Mouse (Mus musculus): ENCODE results near the gene Cd63. TPM values are rescaled to one million over a fixed set of nuclear protein-coding genes. Genes with fewer than 3 reads are reported as not detected.

Cd63 gene
- polyA plus RNA-seq, 1 experiment from 2014 or later: 296 TPM

DNA sequence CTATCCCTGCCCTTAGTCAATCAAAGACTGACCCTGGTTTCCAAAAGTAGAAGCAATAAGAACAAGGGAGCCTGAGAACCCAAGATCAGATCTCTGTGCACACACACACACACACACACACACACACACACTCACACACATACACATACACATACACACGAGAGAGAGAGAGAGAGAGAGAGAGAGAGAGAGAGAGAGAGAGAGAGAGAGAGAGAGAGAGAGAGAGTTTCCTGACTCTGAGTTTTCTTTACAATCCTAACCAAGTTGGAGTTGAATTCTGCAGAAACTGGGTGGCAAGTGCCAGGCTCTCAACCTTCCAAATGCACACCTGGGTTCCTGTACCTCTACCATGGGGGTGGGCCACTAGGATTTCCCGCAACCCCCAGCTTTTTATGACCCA lies 10.9 kb upstream of the Cd63 start:
- Histone ChIP-seq H3K4me1 (ENCODE audit: control insufficient read depth, insufficient read depth, low read length) (peaks cover 22% of the 10 kb centered on the region), H3K4me3 (ENCODE audit: low read depth, low read length) (peak overlapping the region; percentile 78), H3K4me2 (peak overlapping the region; percentile 93), H3K9me3 (replicated peaks; ENCODE audit: control insufficient read depth, low read length) (no peaks in the 10 kb centered on the region), H3K36me3 (ENCODE audit: control insufficient read depth, insufficient read depth, low read length) (0 out of 2 replicates have a peak, but pooled peaks cover 2% of the 10 kb centered on the region), H3K27me3 (ENCODE audit: control insufficient read depth, insufficient read depth, low read length) (peaks cover 10% of the 10 kb centered on the region; the same call in 1 of the 2 replicates), H3K9ac (ENCODE audit: low read depth, low read length) (peak overlapping the region; percentile 82; the same call in 1 of the 2 replicates), H3K27ac (ENCODE audit: low read depth, low read length) (peak overlapping the region; percentile 71; the same call in 1 of the 2 replicates)
- ATAC-seq (replicated peaks; ENCODE audit: insufficient number of reproducible peaks, low FRiP score, low TSS enrichment): no peak
- WGBS (ENCODE audit: insufficient replicate concordance): 20% methylated on average over 2 of the region's 2 CpGs

DNA sequence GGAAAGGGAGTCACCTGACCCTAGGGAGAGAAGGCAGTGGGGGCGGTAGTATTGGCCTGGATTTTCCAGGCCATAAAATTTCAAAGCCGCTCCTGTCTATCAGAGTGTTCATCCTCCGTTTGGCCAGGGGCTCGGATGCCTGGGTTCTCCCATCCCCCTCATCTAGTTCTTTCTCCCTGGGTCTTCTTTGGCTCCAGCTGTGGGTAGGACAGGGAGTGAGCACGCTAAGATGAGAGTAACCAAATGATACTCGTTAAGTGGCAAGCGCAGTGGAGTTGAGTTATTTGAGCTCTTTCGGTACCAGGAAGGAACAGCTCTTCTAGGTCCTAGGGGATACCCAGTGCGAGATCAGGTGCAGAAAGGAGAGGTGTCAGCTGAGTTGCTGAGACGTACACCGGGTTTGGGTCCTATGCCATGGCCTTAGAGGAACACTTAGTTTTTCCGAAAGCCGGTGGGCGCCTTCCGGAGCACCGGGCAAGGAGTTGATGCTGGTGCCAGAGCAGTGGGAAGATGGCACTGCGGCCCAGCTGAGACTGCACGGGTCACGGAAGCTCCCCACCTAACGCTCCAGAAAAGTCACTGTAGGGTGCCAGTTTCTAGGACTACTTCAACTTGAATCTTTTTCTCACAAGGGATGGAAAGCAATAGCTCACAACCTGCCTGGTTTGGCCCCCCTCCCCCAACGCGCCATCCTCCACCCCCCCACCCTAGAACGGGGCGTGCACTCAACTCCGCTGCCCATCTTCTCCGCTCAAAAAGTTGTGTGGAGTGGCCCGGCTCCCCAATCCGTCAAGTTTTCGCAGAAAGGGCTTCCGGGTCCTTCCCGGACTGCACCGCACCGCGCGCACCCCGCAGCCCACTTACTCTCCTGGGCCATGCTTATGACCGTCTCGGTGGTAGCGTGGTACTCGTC lies 10.2 kb upstream of the Cd63 start:
- 0 out of 2 replicates have a peak, but pooled peaks cover 2% of the 10 kb centered on the region for H3K36me3 ChIP-seq (ENCODE audit: control insufficient read depth, insufficient read depth, low read length)
- H3K9me3 ChIP-seq (replicated peaks; ENCODE audit: control insufficient read depth, low read length): no peaks in the 10 kb centered on the region
- H3K9ac ChIP-seq (ENCODE audit: low read depth, low read length): peak overlapping the region; percentile 82
- WGBS (ENCODE audit: insufficient replicate concordance): under 1% methylated on average over 40 of the region's 40 CpGs
- peak overlapping the region; percentile 82 for H3K27ac ChIP-seq (ENCODE audit: low read depth, low read length)
- peaks cover 10% of the 10 kb centered on the region; the same call in 1 of the 2 replicates for H3K27me3 ChIP-seq (ENCODE audit: control insufficient read depth, insufficient read depth, low read length)
- peak overlapping the region; percentile 93 for H3K4me2 ChIP-seq
- peak overlapping the region; percentile 78 for H3K4me3 ChIP-seq (ENCODE audit: low read depth, low read length)
- peak; percentile 12; the same call in 1 of the 2 replicates for ATAC-seq (replicated peaks; ENCODE audit: insufficient number of reproducible peaks, low FRiP score, low TSS enrichment)
- peaks cover 22% of the 10 kb centered on the region for H3K4me1 ChIP-seq (ENCODE audit: control insufficient read depth, insufficient read depth, low read length)

DNA sequence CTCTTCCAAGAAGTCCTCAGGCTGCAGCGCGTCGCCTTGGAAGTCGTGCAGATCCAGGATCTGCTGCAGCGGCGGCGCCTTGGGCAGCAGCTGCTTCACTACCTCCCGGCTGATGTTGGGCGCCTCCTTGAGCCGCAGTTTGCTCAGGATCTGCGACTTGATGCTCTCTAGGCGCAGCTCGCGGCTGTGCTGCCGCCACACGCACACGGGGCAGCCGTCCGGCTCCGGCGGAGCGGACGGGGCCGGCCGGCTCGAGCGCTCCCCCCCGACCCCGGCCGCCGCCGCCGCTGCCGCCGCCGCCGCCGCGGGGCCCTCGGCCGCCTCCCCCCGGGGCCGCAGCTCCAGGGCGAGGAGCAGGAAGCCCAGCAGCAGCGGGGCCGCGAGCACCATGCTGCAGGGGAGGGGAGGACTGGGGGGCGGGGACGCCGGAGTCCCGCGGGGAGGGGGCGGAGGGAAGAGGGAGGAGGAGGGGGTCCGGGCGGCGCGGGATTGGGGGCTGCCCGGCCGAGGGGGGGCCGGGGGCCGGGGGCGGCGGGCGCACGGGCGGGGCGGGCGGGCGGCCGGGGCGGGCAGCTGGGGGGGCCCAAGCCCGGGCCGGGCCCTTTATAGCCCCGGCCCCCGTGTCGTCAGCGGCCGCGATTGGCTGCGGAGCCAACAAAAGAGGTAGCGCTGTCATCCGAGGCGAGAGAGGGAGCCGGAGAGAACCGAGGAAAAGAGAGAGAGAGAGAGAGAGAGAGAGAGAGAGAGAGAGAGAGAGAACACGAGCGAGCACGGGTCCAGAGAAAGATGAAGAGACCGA lies 9.3 kb upstream of the Cd63 start, which contains the start of gene Gdf11:
Gdf11 (minus strand) TSS at position 423 of the 799 bp plus-strand sequence.
- H3K4me2 ChIP-seq: peak within 1 kb of the TSS; percentile 93
- H3K4me1 ChIP-seq (ENCODE audit: control insufficient read depth, insufficient read depth, low read length): peaks cover 22% of the 10 kb centered on the region
- peak; percentile 60 for ATAC-seq (replicated peaks; ENCODE audit: insufficient number of reproducible peaks, low FRiP score, low TSS enrichment)
- H3K27me3 ChIP-seq (ENCODE audit: control insufficient read depth, insufficient read depth, low read length): peaks cover 16% of the 10 kb centered on the region; the same call in 1 of the 2 replicates
- H3K27ac ChIP-seq (ENCODE audit: low read depth, low read length): peak within 1 kb of the TSS; percentile 82
- H3K36me3 ChIP-seq (ENCODE audit: control insufficient read depth, insufficient read depth, low read length): 0 out of 2 replicates have a peak, but pooled peaks cover 2% of the 10 kb centered on the region
- H3K9ac ChIP-seq (ENCODE audit: low read depth, low read length): peak within 1 kb of the TSS; percentile 82
- peak within 1 kb of the TSS; percentile 78 for H3K4me3 ChIP-seq (ENCODE audit: low read depth, low read length)
- under 1% methylated on average over 68 of the region's 89 CpGs for WGBS (ENCODE audit: insufficient replicate concordance)
- no peaks in the 10 kb centered on the region for H3K9me3 ChIP-seq (replicated peaks; ENCODE audit: control insufficient read depth, low read length)

DNA sequence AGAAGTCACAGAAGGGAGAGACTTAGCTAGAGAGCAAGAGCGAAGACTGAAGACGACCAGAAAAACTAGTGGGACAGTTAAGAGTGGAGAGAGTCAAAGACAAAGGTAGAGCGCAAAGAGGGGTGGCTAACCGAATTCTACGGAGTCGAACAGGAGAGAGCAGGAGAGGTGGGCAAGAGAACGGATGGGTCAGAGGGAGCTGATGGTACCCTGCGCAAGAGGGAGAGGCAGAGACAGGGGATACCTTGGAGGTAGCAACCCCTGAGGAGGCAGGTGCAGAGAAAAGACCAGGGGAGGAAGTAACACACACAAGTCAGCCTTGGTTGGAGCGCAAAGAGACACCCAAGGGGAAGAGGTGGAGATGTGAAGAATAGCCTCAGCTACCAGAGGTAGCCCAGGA lies 8.5 kb upstream of the Cd63 start:
- Histone ChIP-seq H3K4me1 (ENCODE audit: control insufficient read depth, insufficient read depth, low read length) (peaks cover 19% of the 10 kb centered on the region), H3K9ac (ENCODE audit: low read depth, low read length) (peak overlapping the region; percentile 82), H3K36me3 (ENCODE audit: control insufficient read depth, insufficient read depth, low read length) (0 out of 2 replicates have a peak, but pooled peaks cover 2% of the 10 kb centered on the region), H3K27ac (ENCODE audit: low read depth, low read length) (no peak overlapping the region), H3K9me3 (replicated peaks; ENCODE audit: control insufficient read depth, low read length) (no peaks in the 10 kb centered on the region), H3K27me3 (ENCODE audit: control insufficient read depth, insufficient read depth, low read length) (peaks cover 21% of the 10 kb centered on the region), H3K4me3 (ENCODE audit: low read depth, low read length) (peak overlapping the region; percentile 78), H3K4me2 (peak overlapping the region; percentile 93)
- 1% methylated on average over 9 of the region's 9 CpGs for WGBS (ENCODE audit: insufficient replicate concordance)
- ATAC-seq (replicated peaks; ENCODE audit: insufficient number of reproducible peaks, low FRiP score, low TSS enrichment): no peak

DNA sequence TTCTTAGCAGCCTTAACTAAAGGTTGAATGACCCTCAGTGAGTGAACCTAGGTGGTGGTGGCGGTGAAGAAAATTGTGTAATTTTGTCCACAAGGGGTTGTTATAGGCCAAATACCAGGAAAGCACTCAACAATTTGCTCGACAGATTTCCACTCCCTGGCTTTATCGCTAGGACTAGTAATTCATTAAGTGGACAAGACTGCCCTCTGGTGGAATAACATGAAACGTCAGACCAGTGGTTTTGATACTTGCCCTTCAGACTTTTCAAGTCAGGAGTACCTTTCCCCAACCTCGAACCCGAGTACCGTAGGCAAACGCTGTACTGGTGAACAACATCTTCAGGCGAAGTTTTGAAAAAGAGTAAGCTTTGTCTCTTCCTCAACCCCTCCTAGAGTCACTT lies 5.4 kb upstream of the Cd63 start:
- Histone ChIP-seq H3K4me3 (ENCODE audit: low read depth, low read length) (peak overlapping the region; percentile 18), H3K27ac (ENCODE audit: low read depth, low read length) (no peak overlapping the region), H3K4me1 (ENCODE audit: control insufficient read depth, insufficient read depth, low read length) (peaks cover 5% of the 10 kb centered on the region), H3K27me3 (ENCODE audit: control insufficient read depth, insufficient read depth, low read length) (peaks cover 24% of the 10 kb centered on the region), H3K9me3 (replicated peaks; ENCODE audit: control insufficient read depth, low read length) (no peaks in the 10 kb centered on the region), H3K9ac (ENCODE audit: low read depth, low read length) (no peak overlapping the region), H3K4me2 (peak overlapping the region; percentile 48), H3K36me3 (ENCODE audit: control insufficient read depth, insufficient read depth, low read length) (no peaks in the 10 kb centered on the region)
- no peak for ATAC-seq (replicated peaks; ENCODE audit: insufficient number of reproducible peaks, low FRiP score, low TSS enrichment)
- WGBS (ENCODE audit: insufficient replicate concordance): under 1% methylated on average over 9 of the region's 9 CpGs

DNA sequence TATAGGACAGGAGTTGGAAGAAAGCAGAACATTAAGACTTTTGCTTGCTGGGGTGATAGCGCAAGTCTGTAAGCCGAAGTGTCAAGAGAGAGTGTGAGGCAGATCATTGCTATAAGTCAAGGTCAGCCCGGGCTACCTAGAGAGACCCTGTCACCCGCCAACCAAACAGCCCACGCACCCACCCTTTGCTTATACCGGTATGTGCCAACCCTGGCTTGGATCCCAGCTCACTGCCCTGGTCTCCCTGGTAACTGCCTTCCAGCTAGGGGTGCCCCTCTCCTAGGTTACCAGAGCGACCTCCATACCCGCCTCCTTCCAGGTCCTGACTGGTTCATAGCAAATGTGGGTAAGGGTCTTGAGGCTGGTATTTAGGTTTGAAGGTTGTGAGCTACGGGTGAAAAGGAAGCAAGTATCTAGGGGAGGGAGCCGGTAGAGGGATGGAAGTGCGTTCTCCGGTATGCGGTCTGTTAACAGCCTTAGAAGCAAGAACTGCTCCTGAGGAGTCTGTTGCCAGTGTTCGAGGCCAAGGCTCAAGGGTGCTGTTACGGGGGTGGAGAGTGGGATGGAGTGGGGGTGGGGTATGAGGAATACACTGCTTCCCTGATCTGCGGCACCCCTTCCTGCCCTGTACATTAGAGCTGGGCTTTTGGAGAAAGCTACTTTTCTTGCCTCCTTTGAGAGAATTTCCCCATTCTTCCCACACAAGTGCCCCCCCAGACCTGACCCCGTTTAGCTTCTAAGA lies 4.7 kb upstream of the Cd63 start:
- Histone ChIP-seq H3K36me3 (ENCODE audit: control insufficient read depth, insufficient read depth, low read length) (no peaks in the 10 kb centered on the region), H3K9ac (ENCODE audit: low read depth, low read length) (no peak overlapping the region), H3K27me3 (ENCODE audit: control insufficient read depth, insufficient read depth, low read length) (peaks cover 24% of the 10 kb centered on the region), H3K4me3 (ENCODE audit: low read depth, low read length) (peak overlapping the region; percentile 18), H3K4me2 (peak overlapping the region; percentile 48), H3K4me1 (ENCODE audit: control insufficient read depth, insufficient read depth, low read length) (0 out of 2 replicates have a peak, but pooled peaks cover 2% of the 10 kb centered on the region), H3K27ac (ENCODE audit: low read depth, low read length) (no peak overlapping the region), H3K9me3 (replicated peaks; ENCODE audit: control insufficient read depth, low read length) (no peaks in the 10 kb centered on the region)
- 2% methylated on average over 17 of the region's 17 CpGs for WGBS (ENCODE audit: insufficient replicate concordance)
- no peak for ATAC-seq (replicated peaks; ENCODE audit: insufficient number of reproducible peaks, low FRiP score, low TSS enrichment)

DNA sequence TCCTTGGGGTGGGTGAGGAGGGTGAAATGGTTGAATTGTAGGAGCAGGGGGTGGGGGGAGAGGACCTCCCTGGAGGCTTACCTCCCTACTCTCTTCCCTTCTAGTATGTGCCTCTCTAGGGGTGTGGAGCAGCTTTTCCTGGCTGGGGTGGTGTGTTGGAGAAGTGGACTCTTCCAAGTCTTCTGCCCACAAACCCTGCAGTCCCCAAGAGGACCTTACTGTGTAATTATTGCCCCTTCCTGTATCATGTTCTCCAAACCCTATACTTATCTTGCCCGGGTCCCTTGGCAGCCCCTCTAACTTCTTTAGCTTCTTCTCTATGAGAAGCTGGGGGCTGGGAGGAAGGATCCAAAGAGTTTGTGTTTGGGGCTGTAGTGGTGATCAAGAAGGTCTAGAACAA lies 4.0 kb upstream of the Cd63 start:
- H3K36me3 ChIP-seq (ENCODE audit: control insufficient read depth, insufficient read depth, low read length): no peaks in the 10 kb centered on the region
- no peak overlapping the region for H3K27ac ChIP-seq (ENCODE audit: low read depth, low read length)
- no peaks in the 10 kb centered on the region for H3K9me3 ChIP-seq (replicated peaks; ENCODE audit: control insufficient read depth, low read length)
- no peak overlapping the region for H3K4me3 ChIP-seq (ENCODE audit: low read depth, low read length)
- WGBS (ENCODE audit: insufficient replicate concordance): 33% methylated on average over 1 of the region's 1 CpGs
- H3K27me3 ChIP-seq (ENCODE audit: control insufficient read depth, insufficient read depth, low read length): peaks cover 24% of the 10 kb centered on the region
- no peak overlapping the region for H3K4me2 ChIP-seq
- 0 out of 2 replicates have a peak, but pooled peaks cover 2% of the 10 kb centered on the region for H3K4me1 ChIP-seq (ENCODE audit: control insufficient read depth, insufficient read depth, low read length)
- H3K9ac ChIP-seq (ENCODE audit: low read depth, low read length): no peak overlapping the region
- ATAC-seq (replicated peaks; ENCODE audit: insufficient number of reproducible peaks, low FRiP score, low TSS enrichment): no peak

DNA sequence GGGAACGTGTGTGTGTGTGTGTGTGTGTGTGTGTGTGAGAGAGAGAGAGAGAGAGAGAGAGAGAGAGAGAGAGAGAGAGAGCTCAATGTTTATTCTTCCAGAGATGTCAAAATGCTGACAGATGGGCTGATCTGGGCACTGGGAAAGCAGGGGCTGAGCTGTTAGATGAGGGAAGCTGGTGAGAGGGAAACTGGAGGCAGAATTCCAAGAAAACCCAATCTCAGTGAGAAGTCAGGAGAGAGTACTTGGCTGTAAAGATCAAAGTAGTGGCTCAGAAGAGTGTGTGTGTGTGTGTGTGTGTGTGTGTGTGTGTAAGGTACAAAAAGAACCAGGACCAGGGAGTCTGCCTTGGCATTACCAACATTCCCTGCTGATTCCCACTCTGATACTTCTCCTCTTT lies 3.3 kb upstream of the Cd63 start:
- Histone ChIP-seq H3K27ac (ENCODE audit: low read depth, low read length) (no peak overlapping the region), H3K9me3 (replicated peaks; ENCODE audit: control insufficient read depth, low read length) (no peaks in the 10 kb centered on the region), H3K9ac (ENCODE audit: low read depth, low read length) (no peak overlapping the region), H3K4me1 (ENCODE audit: control insufficient read depth, insufficient read depth, low read length) (no peaks in the 10 kb centered on the region), H3K36me3 (ENCODE audit: control insufficient read depth, insufficient read depth, low read length) (no peaks in the 10 kb centered on the region), H3K4me2 (no peak overlapping the region), H3K4me3 (ENCODE audit: low read depth, low read length) (no peak overlapping the region), H3K27me3 (ENCODE audit: control insufficient read depth, insufficient read depth, low read length) (peaks cover 24% of the 10 kb centered on the region)
- WGBS (ENCODE audit: insufficient replicate concordance): 12% methylated on average over 1 of the region's 1 CpGs
- no peak for ATAC-seq (replicated peaks; ENCODE audit: insufficient number of reproducible peaks, low FRiP score, low TSS enrichment)
